Mouse (Mus musculus): ENCODE results near the gene Gm45785.
A peak's percentile ranks its signal among the peaks of the same experiment; 100 is the strongest.

The Gm45785 gene

DNA sequence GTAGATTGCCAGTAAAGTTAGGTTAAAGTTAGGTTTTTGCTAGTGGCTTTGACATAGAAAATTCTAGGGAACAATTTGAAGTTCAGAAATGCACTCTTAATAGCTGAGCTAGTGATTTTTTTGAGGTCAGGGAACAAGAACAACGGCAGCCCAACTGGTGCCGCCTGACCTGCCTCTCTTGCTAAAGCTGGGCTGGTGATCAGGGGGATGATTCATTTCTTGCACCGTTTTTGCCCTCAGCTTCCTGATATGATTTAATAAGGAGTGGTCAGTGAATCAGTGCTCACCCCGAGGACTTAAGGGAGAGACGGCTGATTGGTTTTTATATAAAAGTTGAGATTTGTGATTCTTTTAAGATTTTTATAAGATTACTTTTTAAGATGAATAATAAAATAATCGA, 24.7 kb downstream of the Gm45785 start:
- DNase-seq (ENCODE audit: extremely low spot score, low spot score): no peak

- DNase-seq (ENCODE audit: extremely low spot score, low spot score): no peak
These were observed 27.8 kb downstream of the Gm45785 start for GRCm38 (mm10) chr7:140828171-140828881.

- no peak for DNase-seq (ENCODE audit: extremely low spot score, low spot score)
These were observed 33.4 kb downstream of the Gm45785 start for GRCm38 (mm10) chr7:140822731-140823130.

DNA sequence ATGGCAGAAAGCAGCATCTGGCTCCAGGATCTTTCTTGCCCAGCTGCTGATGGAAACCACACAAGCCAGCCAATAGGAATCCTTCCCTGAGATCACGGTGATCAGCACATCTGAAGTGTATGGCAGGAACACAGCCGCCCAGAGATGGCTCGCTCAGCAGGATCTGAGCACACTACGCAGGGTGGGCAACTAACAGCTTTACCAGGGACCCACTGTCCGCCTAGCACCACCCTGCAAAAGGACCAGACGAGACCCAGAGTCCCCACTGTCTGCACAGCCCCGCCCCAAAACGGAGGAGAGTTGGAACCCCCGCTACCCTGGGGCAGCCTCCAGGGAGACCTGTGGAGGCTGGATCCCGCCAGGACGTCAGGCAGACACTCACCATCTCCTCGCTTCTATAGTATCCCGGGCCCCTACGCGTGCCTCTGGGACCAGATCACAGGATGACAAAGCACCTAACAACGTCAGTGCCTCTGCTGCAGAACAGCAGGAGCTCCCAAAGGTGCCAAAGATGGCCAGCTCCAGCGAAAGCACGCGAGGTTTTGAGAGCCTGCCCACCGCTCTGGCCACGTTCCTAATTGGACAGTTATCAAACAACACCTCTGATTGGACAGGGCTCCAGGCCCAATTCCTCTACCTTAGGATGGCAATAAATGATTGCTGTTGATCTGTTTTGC, 34.3 kb downstream of the Gm45785 start, which contains the start of gene Zfp941:
TSS of gene Zfp941 (minus strand) at position 526 of the 677 bp plus-strand sequence.
- peak; percentile 61 for DNase-seq (ENCODE audit: extremely low spot score, low spot score)

DNA sequence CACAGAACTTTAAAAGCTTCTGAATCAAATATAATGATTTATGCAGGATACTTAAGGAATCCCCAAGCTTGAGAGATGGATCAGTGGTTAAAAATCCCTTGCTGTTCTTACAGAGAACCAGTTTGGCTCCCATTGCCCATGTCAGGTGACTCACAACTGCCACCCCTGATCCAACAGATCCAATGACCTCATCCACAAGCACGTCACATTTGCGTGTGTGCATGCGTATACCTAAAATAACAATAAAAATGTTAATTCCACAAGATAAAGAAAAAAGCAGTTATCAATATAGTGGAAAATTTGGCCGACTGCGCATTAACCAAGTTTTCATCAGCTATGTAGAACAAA, 34.9 kb downstream of the Gm45785 start:
- DNase-seq (ENCODE audit: extremely low spot score, low spot score): no peak

DNA sequence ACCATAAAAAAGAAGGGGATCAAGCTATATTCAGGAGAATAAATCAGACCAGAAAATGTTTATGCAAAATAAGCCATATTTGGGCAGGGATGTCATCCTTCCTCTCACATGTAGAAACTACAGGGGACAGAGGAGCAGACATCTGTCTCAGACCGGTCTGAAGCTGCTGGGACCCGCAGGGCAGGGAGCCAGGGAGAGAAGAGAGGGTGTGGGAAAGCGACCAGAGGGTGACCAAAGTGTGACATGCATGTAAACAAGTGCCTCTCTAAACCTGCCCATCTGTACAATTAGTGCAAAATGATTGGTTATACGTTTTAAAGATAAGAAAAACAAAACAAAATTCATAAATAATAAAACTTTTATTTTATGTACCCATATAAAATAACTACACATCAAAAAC, 36.0 kb downstream of the Gm45785 start:
- DNase-seq (ENCODE audit: extremely low spot score, low spot score): no peak

- no peak for DNase-seq (ENCODE audit: extremely low spot score, low spot score)
These were observed 43.3 kb downstream of the Gm45785 start for GRCm38 (mm10) chr7:140812850-140813249.

GRCm38 (mm10) chr7:140811714-140812113, 44.4 kb downstream of the Gm45785 start:
- DNase-seq (ENCODE audit: extremely low spot score, low spot score): no peak

GRCm38 (mm10) chr7:140810496-140810895, 45.6 kb downstream of the Gm45785 start:
- DNase-seq (ENCODE audit: extremely low spot score, low spot score): no peak

DNA sequence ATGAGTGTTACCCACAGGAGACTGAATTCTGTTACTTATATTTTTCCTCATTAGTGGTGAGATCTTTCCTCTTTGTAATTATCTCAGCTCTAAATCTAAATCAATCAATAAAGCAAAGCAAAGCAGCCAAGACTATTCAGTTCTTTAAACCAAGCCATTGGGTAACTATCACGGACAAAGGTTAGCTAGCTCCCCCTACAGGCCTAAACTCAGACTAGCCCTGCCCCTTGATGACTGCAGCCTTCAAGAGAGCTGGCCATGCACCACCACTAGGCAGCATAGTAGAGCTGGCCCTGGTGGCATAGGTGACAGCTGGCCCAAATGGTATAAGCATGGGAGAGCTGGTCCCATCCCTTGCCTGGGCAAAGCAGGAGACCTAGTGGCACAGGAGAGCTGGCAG, 50.4 kb downstream of the Gm45785 start:
- DNase-seq (ENCODE audit: extremely low spot score, low spot score): no peak

- no peak for DNase-seq (ENCODE audit: extremely low spot score, low spot score)
These were observed 53.5 kb downstream of the Gm45785 start for GRCm38 (mm10) chr7:140802629-140803028.

DNA sequence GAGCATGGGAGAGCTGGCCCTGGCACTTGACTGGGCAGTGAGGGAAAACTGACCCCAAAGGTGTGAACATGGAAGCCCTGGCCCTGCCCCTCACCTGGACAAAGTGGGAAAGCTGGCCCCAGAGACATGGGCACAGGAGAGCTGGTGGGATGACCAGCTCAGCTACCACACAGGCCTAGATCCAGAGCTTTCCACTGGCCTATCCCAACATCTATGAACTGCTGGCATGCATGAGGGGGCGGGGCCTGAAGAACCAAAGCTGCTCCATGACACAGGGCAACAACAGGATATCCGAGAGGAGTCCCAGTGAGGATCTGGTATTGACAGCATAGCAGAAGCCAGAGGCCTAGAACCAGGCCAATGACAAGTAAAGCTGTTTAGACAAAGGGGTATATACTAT, 57.9 kb downstream of the Gm45785 start:
- DNase-seq (ENCODE audit: extremely low spot score, low spot score): no peak

- DNase-seq (ENCODE audit: extremely low spot score, low spot score): no peak
These were observed 58.5 kb downstream of the Gm45785 start for GRCm38 (mm10) chr7:140797619-140798018.

GRCm38 (mm10) chr7:140793541-140793940, 62.6 kb downstream of the Gm45785 start:
- no peak for DNase-seq (ENCODE audit: extremely low spot score, low spot score)

DNA sequence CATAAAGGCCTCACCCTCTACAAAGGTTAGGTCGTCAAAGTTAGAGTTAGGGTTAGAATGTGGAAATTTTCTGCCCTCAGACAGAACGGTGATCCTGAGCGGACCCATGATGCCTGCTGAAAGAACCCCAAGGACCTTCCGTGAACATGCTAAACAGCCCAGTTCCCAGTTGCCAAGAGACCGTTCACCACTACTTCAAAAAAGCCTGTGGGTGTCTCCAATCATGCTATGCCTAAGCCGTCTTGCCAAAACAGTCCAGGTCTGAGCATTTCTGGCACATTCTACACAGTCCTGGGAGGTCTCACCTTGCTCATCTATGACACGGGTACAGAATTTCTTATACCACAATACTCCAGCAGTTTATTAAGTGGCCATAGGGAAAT, 68.1 kb downstream of the Gm45785 start:
- DNase-seq (ENCODE audit: extremely low spot score, low spot score): no peak

DNA sequence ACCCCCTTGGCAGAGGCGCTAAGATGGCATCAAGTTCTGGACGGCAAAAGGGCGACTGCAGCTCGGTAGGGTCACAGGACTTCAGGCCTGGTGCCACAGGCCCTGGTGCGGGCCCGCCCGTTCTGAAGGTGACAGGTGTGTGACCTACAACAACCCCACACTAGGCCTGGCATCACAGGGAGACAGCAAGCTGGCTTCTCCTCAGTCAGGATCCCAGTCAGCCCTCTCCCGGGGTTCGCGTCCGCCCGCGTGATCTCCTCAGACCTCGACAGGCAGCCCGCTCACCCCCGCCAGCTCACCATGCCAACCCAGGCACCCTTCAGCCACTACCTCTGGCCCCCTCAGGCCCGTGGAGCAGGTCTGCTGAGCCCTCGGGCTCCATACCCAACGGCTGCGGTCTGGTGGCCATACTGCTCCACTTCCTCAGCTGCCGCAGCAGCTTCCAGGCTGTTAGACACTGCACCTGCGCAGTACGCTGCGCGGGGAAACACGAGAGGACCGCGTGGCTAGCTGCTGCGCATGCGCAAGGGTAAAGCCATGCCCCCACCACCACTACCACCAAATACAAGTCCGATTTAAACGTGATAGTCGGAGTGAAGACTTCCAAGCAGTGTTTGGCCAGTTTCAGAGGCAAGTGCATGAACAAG, 68.6 kb downstream of the Gm45785 start, which contains the start of gene Syce1:
TSS of gene Syce1 (minus strand) at position 447 of the 647 bp plus-strand sequence.
- no peak for DNase-seq (ENCODE audit: extremely low spot score, low spot score)

DNA sequence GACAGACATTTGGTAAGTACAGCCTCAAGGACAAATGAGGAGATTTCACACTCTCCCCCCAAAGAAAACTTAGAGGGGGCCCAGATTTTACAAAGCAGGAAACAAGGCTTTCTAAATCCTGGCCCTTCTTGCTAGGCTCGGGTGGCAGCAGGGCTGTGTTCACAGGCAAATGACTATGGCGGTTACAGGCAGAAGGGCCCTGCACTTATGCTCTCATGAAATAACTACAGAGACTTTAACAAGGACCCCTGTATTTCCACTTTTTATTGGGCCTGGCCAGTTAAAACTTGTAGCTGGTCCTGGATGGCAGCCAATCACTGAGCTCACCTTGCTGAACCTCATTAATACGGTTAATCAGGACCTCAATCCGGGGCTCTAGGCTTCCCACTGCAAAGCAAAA, 75.6 kb downstream of the Gm45785 start:
- no peak for DNase-seq (ENCODE audit: extremely low spot score, low spot score)

Measured in neural tube, embryonic 10.5 days (tissue).